Comparison of ENCODE assay signal across 9 mouse cellular contexts in genomic region chr1:90972911-90973573, GRCm38 (mm10). TPM values are rescaled to one million over a fixed set of nuclear protein-coding genes. Genes with fewer than 3 reads are reported as not detected.
DNase-seq lines count a peak whose midpoint lies in the region; ATAC-seq and TF ChIP-seq lines count a peak whose summit lies in the region.
"Had no signal": no experiment of that assay in that cellular context is flagged by ENCODE, and none has a peak within 500 bp of the region (broad histone marks: within the 10 kb centered on the region; RNA-seq: fewer than 3 reads in every experiment).

No protein-coding gene starts in this region.

- no peak for TF ChIP-seq POLR2A in olfactory bulb, adult 2 months (IDR thresholded peaks at IDR 0.05; ENCODE audit: insufficient read depth, low read depth, low read length)
- no peak for TF ChIP-seq POLR2A in thymus, adult 2 months (IDR thresholded peaks at IDR 0.05; ENCODE audit: control insufficient read depth, extremely low read depth, insufficient read depth, low read length, poor library complexity)

- H3K27me3 ChIP-seq in E14TG2a.4 (ENCODE audit: insufficient read depth, low read length): peaks cover 52% of the 10 kb centered on the region
- no peaks in the 10 kb centered on the region for H3K27me3 ChIP-seq in forebrain, embryonic 14.5 days (replicated peaks; ENCODE audit: control insufficient read depth, insufficient read depth, low read length)
- no peaks in the 10 kb centered on the region for H3K27me3 ChIP-seq in lung, embryonic 15.5 days
- H3K27me3 ChIP-seq in thymus, adult 2 months (ENCODE audit: control insufficient read depth, insufficient read depth, low read length): no peaks in the 10 kb centered on the region
- H3K27me3 ChIP-seq: liver, embryonic 15.5 days had no signal

- intact Hi-C loops in heart, postnatal 14 days (cut with DNase I): loop anchor here (1.0 to 5.0 kb wide), 5 partner anchors 44 to 266 kb away; partner anchors contain the start of gene Ramp1

- H3K9ac ChIP-seq in forebrain, embryonic 14.5 days (ENCODE audit: low read length): no peak overlapping the region
- no peak overlapping the region for H3K9ac ChIP-seq in lung, embryonic 15.5 days
- H3K9ac ChIP-seq: liver, embryonic 15.5 days had no signal

- no peak overlapping the region for H3K4me2 ChIP-seq in forebrain, embryonic 14.5 days (ENCODE audit: low read length)
- H3K4me2 ChIP-seq in lung, embryonic 15.5 days: no peak overlapping the region
- H3K4me2 ChIP-seq: liver, embryonic 15.5 days had no signal

- no peak overlapping the region for H3K4me3 ChIP-seq in E14TG2a.4 (replicated peaks; ENCODE audit: low read length)
- no peak overlapping the region for H3K4me3 ChIP-seq in forebrain, embryonic 14.5 days (ENCODE audit: low read depth, low read length)
- no peak overlapping the region for H3K4me3 ChIP-seq in lung, embryonic 15.5 days
- no peak overlapping the region for H3K4me3 ChIP-seq in olfactory bulb, adult 2 months (ENCODE audit: insufficient read depth, low read depth, low read length)
- H3K4me3 ChIP-seq in thymus, adult 2 months (ENCODE audit: control insufficient read depth, insufficient read depth, low read length): no peak overlapping the region
- H3K4me3 ChIP-seq: liver, embryonic 15.5 days had no signal

- no peak overlapping the region for H3K27ac ChIP-seq in forebrain, embryonic 14.5 days (ENCODE audit: low read depth, low read length)
- H3K27ac ChIP-seq in lung, embryonic 15.5 days: no peak overlapping the region
- no peak overlapping the region for H3K27ac ChIP-seq in olfactory bulb, adult 2 months (ENCODE audit: insufficient read depth, low read depth, low read length)
- no peak overlapping the region for H3K27ac ChIP-seq in thymus, adult 2 months (ENCODE audit: control insufficient read depth, insufficient read depth, low read length)
- H3K27ac ChIP-seq: liver, embryonic 15.5 days had no signal

- H3K9me3 ChIP-seq in E14TG2a.4 (ENCODE audit: low read length): no peaks in the 10 kb centered on the region
- H3K9me3 ChIP-seq in forebrain, embryonic 14.5 days (replicated peaks; ENCODE audit: control insufficient read depth, low read length): no peaks in the 10 kb centered on the region
- H3K9me3 ChIP-seq in lung, embryonic 15.5 days: no peaks in the 10 kb centered on the region
- H3K9me3 ChIP-seq: liver, embryonic 15.5 days had no signal

- 19% methylated on average over 9 of the region's 9 CpGs for WGBS in forebrain, embryonic 14.5 days
- WGBS in lung, embryonic 15.5 days: 20% methylated on average over 9 of the region's 9 CpGs
- WGBS in olfactory bulb, adult 2 months: 25% methylated on average over 9 of the region's 9 CpGs
- 35% methylated on average over 9 of the region's 9 CpGs for WGBS in thymus, adult 2 months

- peak; percentile 68; the same call in 1 of the 2 replicates for ATAC-seq in forebrain, embryonic 14.5 days
- ATAC-seq in lung, embryonic 15.5 days (ENCODE audit: borderline replicate concordance, extremely low read depth, low FRiP score, low TSS enrichment): peak; percentile 77

- TF ChIP-seq CTCF in E14TG2a.4 (conservative IDR thresholded peaks at IDR 0.05; ENCODE audit: low read length): peak; percentile 96
- peak; percentile 98 for TF ChIP-seq CTCF in olfactory bulb, adult 2 months (IDR thresholded peaks at IDR 0.05; ENCODE audit: insufficient read depth, low read depth, low read length)
- TF ChIP-seq CTCF in thymus, adult 2 months (IDR thresholded peaks at IDR 0.05; ENCODE audit: borderline replicate concordance, control insufficient read depth, extremely low read depth, insufficient read depth, low read length, poor library complexity): peak; percentile 90

- no peaks in the 10 kb centered on the region for H3K36me3 ChIP-seq in E14TG2a.4 (ENCODE audit: insufficient read depth, low read length)
- H3K36me3 ChIP-seq in forebrain, embryonic 14.5 days (ENCODE audit: control insufficient read depth, insufficient read depth, low read length): no peaks in the 10 kb centered on the region
- no peaks in the 10 kb centered on the region for H3K36me3 ChIP-seq in lung, embryonic 15.5 days
- H3K36me3 ChIP-seq in thymus, adult 2 months (ENCODE audit: control insufficient read depth, insufficient read depth, low read length): no peaks in the 10 kb centered on the region
- H3K36me3 ChIP-seq: liver, embryonic 15.5 days had no signal

- DNase-seq in c-Kit-positive CD71-positive TER-119-positive erythroid progenitor cells, embryonic 14.5 days (ENCODE audit: low spot score): peak; percentile 49
- peak; percentile 91 for DNase-seq in forebrain, embryonic 14.5 days (ENCODE audit: low spot score)
- peak; percentile 94 to 98 for DNase-seq in heart, postnatal 14 days
- DNase-seq in layer of hippocampus, adult 11-12 months (ENCODE audit: low spot score): peak; percentile 94
- peak; percentile 89 for DNase-seq in thymus, adult 2 months

- H3K4me1 ChIP-seq in E14TG2a.4 (replicated peaks; ENCODE audit: low read depth, low read length): peaks cover 16% of the 10 kb centered on the region
- H3K4me1 ChIP-seq in forebrain, embryonic 14.5 days (ENCODE audit: control insufficient read depth, insufficient read depth, low read length): peaks cover 15% of the 10 kb centered on the region
- H3K4me1 ChIP-seq in lung, embryonic 15.5 days: peaks cover 29% of the 10 kb centered on the region
- peaks cover 14% of the 10 kb centered on the region for H3K4me1 ChIP-seq in olfactory bulb, adult 2 months (ENCODE audit: control insufficient read depth, insufficient read depth, low read length)
- no peaks in the 10 kb centered on the region for H3K4me1 ChIP-seq in thymus, adult 2 months (replicated peaks; ENCODE audit: control insufficient read depth, insufficient read depth, low read length)

RNA-seq across cellular contexts. Expression of gene Rab17, which starts 3.6 kb away (rescaled TPM):
- polyA plus RNA-seq in forebrain, embryonic 14.5 days (2014; fragmentation: Nextera tagmentation; extraction: Ambion mirVana): 0.11 and 0.36 TPM in 2 replicates
- 1 to 10 TPM; 2.5 to 3.1 TPM for total RNA-seq in heart, postnatal 14 days (2021)
- polyA plus RNA-seq in lung, embryonic 15.5 days (2015; fragmentation: Nextera tagmentation; extraction: Ambion mirVana): 3.1 and 3.8 TPM in 2 replicates
- polyA plus RNA-seq in olfactory bulb, adult 2 months (2012; ENCODE audit: insufficient read depth, insufficient read length, low replicate concordance, missing spikeins): not detected in 2 replicates
- 0.85 and 0.94 TPM in 2 replicates for polyA plus RNA-seq in thymus, adult 2 months (2012; rRNA removed)

RNA-seq across cellular contexts. Expression of gene Prlh, which starts 20.1 kb away (rescaled TPM):
- not detected in 2 replicates for polyA plus RNA-seq in forebrain, embryonic 14.5 days (2014; fragmentation: Nextera tagmentation; extraction: Ambion mirVana)
- total RNA-seq in heart, postnatal 14 days (2021): not detected
- not detected in 2 replicates for polyA plus RNA-seq in lung, embryonic 15.5 days (2015; fragmentation: Nextera tagmentation; extraction: Ambion mirVana)
- not detected in 2 replicates for polyA plus RNA-seq in olfactory bulb, adult 2 months (2012; ENCODE audit: insufficient read depth, insufficient read length, low replicate concordance, missing spikeins)
- not detected in 2 replicates for polyA plus RNA-seq in thymus, adult 2 months (2012; rRNA removed)
- polyA plus RNA-seq: liver, embryonic 15.5 days had no signal

RNA-seq across cellular contexts. Expression of gene Lrrfip1, which starts 25.5 kb away (rescaled TPM):
- polyA plus RNA-seq in forebrain, embryonic 14.5 days (2014; fragmentation: Nextera tagmentation; extraction: Ambion mirVana): 27.2 and 35.6 TPM in 2 replicates
- total RNA-seq in heart, postnatal 14 days (2021): 100 to 1,000 TPM; 101 to 109 TPM
- 54.8 and 60.6 TPM in 2 replicates for polyA plus RNA-seq in lung, embryonic 15.5 days (2015; fragmentation: Nextera tagmentation; extraction: Ambion mirVana)
- not detected in 2 replicates for polyA plus RNA-seq in olfactory bulb, adult 2 months (2012; ENCODE audit: insufficient read depth, insufficient read length, low replicate concordance, missing spikeins)
- polyA plus RNA-seq in thymus, adult 2 months (2012; rRNA removed): 24.1 and 31.8 TPM in 2 replicates

RNA-seq across cellular contexts. Expression of gene Mlph, which starts 58.2 kb away (rescaled TPM):
- 0.05 and 0.38 TPM in 2 replicates for polyA plus RNA-seq in forebrain, embryonic 14.5 days (2014; fragmentation: Nextera tagmentation; extraction: Ambion mirVana)
- under 1 TPM; 0.41 to 0.86 TPM for total RNA-seq in heart, postnatal 14 days (2021)
- 0.59 and 1.3 TPM in 2 replicates for polyA plus RNA-seq in lung, embryonic 15.5 days (2015; fragmentation: Nextera tagmentation; extraction: Ambion mirVana)
- not detected in 2 replicates for polyA plus RNA-seq in olfactory bulb, adult 2 months (2012; ENCODE audit: insufficient read depth, insufficient read length, low replicate concordance, missing spikeins)
- 1.4 and 2.0 TPM in 2 replicates for polyA plus RNA-seq in thymus, adult 2 months (2012; rRNA removed)
- polyA plus RNA-seq: liver, embryonic 15.5 days had no signal
